ENCODE assay signal across 9 mouse cellular contexts in genomic region chr9:41736881-41737280, GRCm38 (mm10).
DNase-seq lines count a peak whose midpoint lies in the region; ATAC-seq and TF ChIP-seq lines count a peak whose summit lies in the region.
"Had no signal": no experiment of that assay in that cellular context is flagged by ENCODE, and none has a peak within 500 bp of the region (broad histone marks: within the 10 kb centered on the region; RNA-seq: fewer than 3 reads in every experiment).

No protein-coding gene starts in this region.

- peak overlapping the region; percentile 75 for H3K4me2 ChIP-seq in heart, embryonic 11.5 days
- peak overlapping the region; percentile 62 for H3K4me2 ChIP-seq in forebrain, embryonic 14.5 days (ENCODE audit: low read length)
- peak overlapping the region; percentile 76 for H3K4me2 ChIP-seq in limb, embryonic 14.5 days (replicated peaks; ENCODE audit: low read depth, low read length, severe bottlenecking)

- no peak overlapping the region for H3K9ac ChIP-seq in heart, embryonic 11.5 days (ENCODE audit: low read depth, low read length)
- peak overlapping the region; percentile 63 for H3K9ac ChIP-seq in forebrain, embryonic 14.5 days (ENCODE audit: low read length)
- H3K9ac ChIP-seq in limb, embryonic 14.5 days (ENCODE audit: low read depth, low read length, severe bottlenecking), result peak overlapping the region; percentile 67; the same call in 1 of the 2 replicates

- peak overlapping the region; percentile 90 for H3K27ac ChIP-seq in heart, embryonic 11.5 days (ENCODE audit: low read depth, low read length)
- H3K27ac ChIP-seq in forebrain, embryonic 14.5 days (ENCODE audit: low read depth, low read length), result peak overlapping the region; percentile 99
- peak overlapping the region; percentile 90 for H3K27ac ChIP-seq in limb, embryonic 14.5 days (replicated peaks; ENCODE audit: low read depth, low read length)

- no peak for DNase-seq in heart, postnatal 10 days
- DNase-seq in forebrain, embryonic 14.5 days (ENCODE audit: low spot score), result peak; percentile 85
- DNase-seq in limb, embryonic 14.5 days (ENCODE audit: low spot score), result no peak
- DNase-seq in right cerebral cortex, postnatal 36 days (ENCODE audit: low spot score in 2 of 2), result no peak
- no peak for DNase-seq in gastrocnemius, postnatal 14 days
- DNase-seq in cerebellum, adult 11-12 months, result no peak
- DNase-seq: adrenal gland, postnatal 25 days had no signal

- no peaks in the 10 kb centered on the region for H3K36me3 ChIP-seq in heart, embryonic 11.5 days (ENCODE audit: control insufficient read depth, insufficient read depth, low read length)
- no peaks in the 10 kb centered on the region for H3K36me3 ChIP-seq in E14TG2a.4 (ENCODE audit: insufficient read depth, low read length)
- H3K36me3 ChIP-seq in forebrain, embryonic 14.5 days (ENCODE audit: control insufficient read depth, insufficient read depth, low read length), result no peaks in the 10 kb centered on the region
- H3K36me3 ChIP-seq in limb, embryonic 14.5 days (ENCODE audit: control insufficient read depth, insufficient read depth, low read length), result no peaks in the 10 kb centered on the region

- H3K27me3 ChIP-seq in heart, embryonic 11.5 days (ENCODE audit: control insufficient read depth, insufficient read depth, low read length), result no peaks in the 10 kb centered on the region
- H3K27me3 ChIP-seq in E14TG2a.4 (ENCODE audit: insufficient read depth, low read length), result peaks cover 2% of the 10 kb centered on the region; the same call in 1 of the 2 replicates
- no peaks in the 10 kb centered on the region for H3K27me3 ChIP-seq in forebrain, embryonic 14.5 days (replicated peaks; ENCODE audit: control insufficient read depth, insufficient read depth, low read length)
- H3K27me3 ChIP-seq in limb, embryonic 14.5 days (ENCODE audit: control insufficient read depth, insufficient read depth, low read length), result no peaks in the 10 kb centered on the region

- 0 out of 2 replicates have a peak, but pooled peaks cover 3% of the 10 kb centered on the region for H3K4me1 ChIP-seq in heart, embryonic 11.5 days (ENCODE audit: control insufficient read depth, insufficient read depth, low read length)
- H3K4me1 ChIP-seq in E14TG2a.4 (replicated peaks; ENCODE audit: low read depth, low read length), result peaks cover 31% of the 10 kb centered on the region
- peaks cover 19% of the 10 kb centered on the region for H3K4me1 ChIP-seq in forebrain, embryonic 14.5 days (ENCODE audit: control insufficient read depth, insufficient read depth, low read length)
- H3K4me1 ChIP-seq in limb, embryonic 14.5 days (ENCODE audit: control insufficient read depth, insufficient read depth, low read length), result peaks cover 12% of the 10 kb centered on the region

- no peak for TF ChIP-seq POLR2A in limb, embryonic 14.5 days (IDR thresholded peaks at IDR 0.05; ENCODE audit: borderline replicate concordance, extremely low read depth, insufficient read depth, insufficient read length)

- no peak for TF ChIP-seq CTCF in E14TG2a.4 (conservative IDR thresholded peaks at IDR 0.05; ENCODE audit: low read length)

- 30% methylated on average over 6 of the region's 6 CpGs for WGBS in heart, embryonic 11.5 days (ENCODE audit: insufficient replicate concordance)
- WGBS in forebrain, embryonic 14.5 days, result 2% methylated on average over 6 of the region's 6 CpGs
- WGBS in limb, embryonic 14.5 days, result 28% methylated on average over 6 of the region's 6 CpGs

- no peaks in the 10 kb centered on the region for H3K9me3 ChIP-seq in heart, embryonic 11.5 days (replicated peaks; ENCODE audit: control insufficient read depth, low read length)
- no peaks in the 10 kb centered on the region for H3K9me3 ChIP-seq in E14TG2a.4 (ENCODE audit: low read length)
- H3K9me3 ChIP-seq in forebrain, embryonic 14.5 days (replicated peaks; ENCODE audit: control insufficient read depth, low read length), result no peaks in the 10 kb centered on the region
- no peaks in the 10 kb centered on the region for H3K9me3 ChIP-seq in limb, embryonic 14.5 days (ENCODE audit: control insufficient read depth, low read length)

- no peak for ATAC-seq in heart, embryonic 11.5 days (replicated peaks; ENCODE audit: insufficient number of reproducible peaks, low FRiP score, low TSS enrichment)
- ATAC-seq in forebrain, embryonic 14.5 days, result peak; percentile 33
- no peak for ATAC-seq in limb, embryonic 14.5 days (ENCODE audit: low FRiP score, low read depth)

- intact Hi-C loops in heart, postnatal 10 days (cut with DNase I), result no loop called here
- intact Hi-C loops in gastrocnemius, postnatal 14 days (cut with DNase I; ENCODE audit: low total_unique reads), result no loop called here

- H3K4me3 ChIP-seq in heart, embryonic 11.5 days (ENCODE audit: low read depth, low read length), result peak overlapping the region; percentile 42; the same call in 1 of the 2 replicates
- peak overlapping the region; percentile 41 for H3K4me3 ChIP-seq in E14TG2a.4 (replicated peaks; ENCODE audit: low read length)
- H3K4me3 ChIP-seq in forebrain, embryonic 14.5 days (ENCODE audit: low read depth, low read length), result peak overlapping the region; percentile 32
- H3K4me3 ChIP-seq in limb, embryonic 14.5 days (replicated peaks; ENCODE audit: low read length), result no peak overlapping the region
